Mouse (Mus musculus) megakaryocyte progenitor cell, adult 5-6 weeks (primary cell): ENCODE measurements around the gene Nicn1. TPM values are rescaled to one million over a fixed set of nuclear protein-coding genes. Genes with fewer than 3 reads are reported as not detected.
"Not testable (repeated sequence)": the region's sequence is repeated elsewhere in the genome, so short reads cannot be mapped to it uniquely, and the experiment has no call there.

Source experiments
- ATAC-seq: replicated peaks from 2 replicates; pipeline ENCODE4 v1.8.0; 2016; ENCODE audit warnings: mild to moderate bottlenecking, moderate TSS enrichment, inconsistent platforms; ENCODE audit not compliant: poor library complexity
- total RNA-seq, 2 experiments: library from RNA; stranded (forward) in 1 of 2; stranded (reverse) in 1 of 2; fragments of 157-497, 149-512 nt in 1 of 2; fragments of 200-1000 nt in 1 of 2; gene quantifications; 2 replicates each; pipeline versions ENCODE4 v1.2.3 to v1.2.4; 2015 to 2017

Gene Nicn1
- total RNA-seq (2015) (9.0 and 10.5 TPM in 2 replicates), total RNA-seq (2017) (3.2 and 4.7 TPM in 2 replicates)

DNA sequence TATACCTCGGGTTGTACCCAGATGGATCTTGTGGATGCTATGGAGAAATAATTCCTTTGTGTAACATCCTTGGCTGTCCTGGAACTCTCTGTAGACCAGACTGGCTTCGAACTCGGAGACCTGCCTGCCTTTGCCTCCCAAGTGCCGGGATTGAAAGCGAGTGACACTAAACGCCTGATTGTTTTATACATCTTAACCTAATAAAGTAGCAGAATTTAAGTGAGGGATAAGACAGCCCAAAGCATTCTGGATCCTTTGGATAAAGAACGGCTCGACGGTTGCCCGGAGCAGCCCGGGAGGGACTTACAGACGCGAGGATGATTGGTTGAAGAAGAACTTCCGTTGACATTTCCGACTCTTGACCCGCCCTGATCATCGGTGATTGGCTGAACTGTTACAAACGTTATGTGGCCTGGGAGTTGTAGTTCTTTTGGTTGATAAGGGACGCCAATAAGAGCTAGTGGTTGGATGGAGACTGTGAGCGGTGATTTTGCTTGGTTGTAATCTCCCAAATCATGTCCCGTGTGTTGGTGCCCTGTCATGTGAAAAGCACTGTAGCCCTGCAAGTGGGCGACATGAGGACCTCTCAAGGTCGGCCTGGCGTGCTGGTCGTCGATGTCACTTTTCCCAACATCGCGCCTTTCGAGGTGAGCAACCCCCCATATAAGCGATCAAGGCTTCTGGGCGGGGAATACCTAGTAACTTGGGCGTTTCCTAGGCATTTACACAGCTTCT, at the start of gene Nicn1:
Nicn1 (plus strand) TSS at position 414 of the 735 bp plus-strand sequence.
- ATAC-seq, result peak; percentile 100

DNA sequence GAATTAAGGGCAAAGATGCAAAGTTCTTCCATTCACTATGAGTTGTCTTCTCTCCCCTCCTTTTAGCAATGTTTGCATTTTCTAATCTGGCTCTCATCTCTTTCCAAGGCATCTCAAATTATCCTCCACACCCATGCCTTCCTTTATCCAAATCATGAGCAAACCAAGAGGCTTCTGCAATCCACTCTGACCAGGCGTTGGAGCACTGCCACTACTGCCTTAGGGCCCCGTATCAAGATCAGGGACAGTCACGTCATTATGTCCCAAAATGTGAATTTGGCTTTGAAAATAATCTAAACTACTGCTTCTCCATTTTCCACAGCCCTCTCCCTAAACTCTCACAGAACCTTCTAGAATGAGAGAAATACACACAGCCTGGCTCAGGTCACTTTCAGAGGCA, 45.7 kb upstream of the Nicn1 start:
- ATAC-seq, result peak; percentile 71

DNA sequence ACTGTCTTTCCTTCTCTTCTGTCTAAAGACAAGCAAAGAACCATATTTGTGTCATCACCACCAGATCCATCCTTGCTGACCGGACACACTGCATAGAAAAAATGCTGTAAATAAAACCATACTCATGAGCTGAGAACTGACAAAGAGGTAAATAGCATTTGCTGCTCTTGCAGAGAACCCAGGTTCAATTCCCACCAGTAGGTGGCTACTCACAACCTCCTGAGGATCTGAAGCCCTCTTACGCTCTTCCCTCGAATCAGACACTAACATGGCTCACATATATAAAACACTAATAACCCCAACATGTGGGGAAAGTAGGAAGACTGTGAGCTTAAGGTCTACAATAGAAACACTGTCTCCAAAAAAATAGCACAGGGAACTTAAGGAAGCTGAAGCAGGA, 45.2 kb upstream of the Nicn1 start:
- peak; percentile 52; the same call in 1 of the 2 replicates for ATAC-seq

DNA sequence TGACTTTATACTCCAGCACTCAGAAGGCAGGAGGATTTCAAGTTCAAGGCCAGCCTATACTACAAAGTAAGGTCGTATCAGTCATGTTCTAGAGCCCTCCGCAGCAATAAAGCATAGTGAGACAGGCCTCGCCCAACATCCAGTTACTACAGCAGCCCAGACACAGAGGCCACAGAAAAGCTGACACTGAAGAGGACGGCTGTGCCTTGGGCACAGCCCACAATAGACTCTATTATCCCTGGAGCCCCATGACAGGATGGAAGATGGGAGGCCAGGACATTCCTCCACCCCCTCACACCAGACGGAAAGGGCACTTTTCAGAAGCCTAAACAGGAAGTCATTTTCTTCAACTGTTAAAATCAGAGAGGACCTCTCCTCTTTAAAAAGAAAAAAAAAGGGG, 41.3 kb upstream of the Nicn1 start:
- no peak for ATAC-seq

DNA sequence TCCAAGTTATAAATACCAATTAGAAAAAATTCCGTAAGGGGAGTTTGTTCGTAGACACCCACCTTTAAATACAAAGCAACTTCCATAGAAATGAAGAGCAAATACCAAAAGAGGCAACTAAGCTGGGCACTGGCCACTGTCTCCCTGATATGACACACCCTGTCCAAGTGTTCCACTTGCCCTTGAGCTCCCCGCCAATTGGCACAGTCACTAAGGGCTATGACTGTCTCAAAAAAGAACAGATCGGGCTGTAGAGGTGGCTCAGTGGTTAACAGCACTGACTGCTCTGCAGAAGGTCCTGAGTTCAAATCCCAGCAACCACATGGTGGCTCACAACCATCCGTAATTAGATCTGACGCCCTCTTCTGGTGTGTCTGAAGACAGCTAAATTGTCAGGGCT, 38.4 kb upstream of the Nicn1 start:
- ATAC-seq, result no peak

DNA sequence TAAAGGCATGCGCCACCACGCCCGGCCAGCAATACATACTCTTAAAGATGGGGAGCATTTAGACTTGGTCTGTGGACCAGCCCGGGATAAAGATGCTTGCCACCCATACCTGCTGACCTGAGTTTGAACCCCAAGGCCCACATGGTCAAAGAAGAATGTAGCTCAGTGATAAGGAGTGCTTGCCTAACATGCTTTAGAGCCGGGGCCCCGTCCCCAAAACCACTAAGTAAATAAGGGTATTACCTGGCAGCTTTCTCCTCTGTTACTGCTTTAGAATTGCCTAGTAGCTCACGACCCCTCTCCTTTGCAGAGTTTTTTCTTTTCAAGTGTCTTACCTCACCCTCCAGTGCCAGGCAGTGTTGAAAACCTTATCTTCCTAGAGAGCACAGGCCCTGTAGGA, 37.5 kb upstream of the Nicn1 start:
- no peak for ATAC-seq

DNA sequence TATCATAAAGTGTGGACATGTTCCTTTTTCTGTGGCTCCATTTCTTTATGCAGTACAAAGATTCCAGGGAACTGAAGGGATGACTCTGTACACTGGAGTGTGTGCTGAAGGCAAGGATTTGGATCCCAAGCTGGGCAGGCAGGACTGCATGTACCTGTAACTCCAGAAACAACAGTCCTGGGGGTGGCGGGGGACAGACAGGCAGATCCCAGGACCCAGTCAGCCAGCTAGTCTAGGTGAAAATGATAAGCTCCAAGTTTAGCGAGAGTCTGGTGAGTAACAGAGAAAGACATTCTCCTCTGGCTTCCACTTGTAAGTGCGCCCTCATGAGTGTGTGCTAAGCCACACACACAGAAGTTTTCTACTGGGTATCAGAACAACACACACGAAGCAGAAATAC, 29.7 kb upstream of the Nicn1 start:
- no peak for ATAC-seq

DNA sequence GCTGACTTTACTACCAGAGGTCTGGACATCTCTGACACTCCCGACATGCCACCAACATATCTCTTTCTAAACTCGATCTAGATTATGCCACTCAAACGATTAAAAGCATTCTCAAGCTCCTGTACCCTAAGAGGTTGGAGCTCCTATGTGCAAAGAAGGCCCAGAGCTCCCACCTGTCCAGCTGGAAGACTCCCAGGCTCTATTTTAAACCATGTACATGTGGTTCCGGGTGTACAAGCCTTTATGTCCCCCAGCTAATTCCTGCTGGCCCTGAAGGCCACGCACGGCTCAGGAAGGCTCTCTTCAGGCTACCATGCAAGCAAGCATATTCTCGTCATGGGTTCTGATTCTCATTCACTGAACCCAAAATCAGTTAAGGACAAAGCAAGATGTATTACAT, 28.4 kb upstream of the Nicn1 start:
- ATAC-seq, result no peak

DNA sequence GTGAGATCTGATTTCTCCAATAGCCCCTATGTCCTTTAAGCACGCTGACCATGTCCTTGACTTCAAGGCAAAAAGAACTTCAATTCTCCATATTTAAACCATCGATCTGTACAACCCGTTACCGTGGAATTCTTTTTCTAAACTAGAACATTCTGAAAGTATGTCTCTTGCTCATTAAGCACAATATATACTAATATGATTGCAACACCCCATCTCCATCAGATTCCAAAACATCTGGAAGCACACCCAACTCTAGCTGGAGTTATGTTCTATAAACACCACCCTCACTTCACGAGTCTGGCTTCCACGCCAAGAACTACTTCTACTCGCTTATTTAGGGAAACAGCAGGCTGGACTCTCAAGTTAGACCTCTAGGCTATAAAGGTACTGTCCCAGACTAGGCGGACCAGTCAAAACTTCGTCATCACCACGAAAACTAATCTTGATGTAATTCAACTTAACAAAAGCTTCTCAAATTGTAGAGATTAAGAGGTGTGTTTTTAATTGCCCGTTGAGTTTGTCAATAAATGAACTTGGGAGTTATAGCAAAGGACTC, 27.7 kb upstream of the Nicn1 start:
- ATAC-seq, result no peak

DNA sequence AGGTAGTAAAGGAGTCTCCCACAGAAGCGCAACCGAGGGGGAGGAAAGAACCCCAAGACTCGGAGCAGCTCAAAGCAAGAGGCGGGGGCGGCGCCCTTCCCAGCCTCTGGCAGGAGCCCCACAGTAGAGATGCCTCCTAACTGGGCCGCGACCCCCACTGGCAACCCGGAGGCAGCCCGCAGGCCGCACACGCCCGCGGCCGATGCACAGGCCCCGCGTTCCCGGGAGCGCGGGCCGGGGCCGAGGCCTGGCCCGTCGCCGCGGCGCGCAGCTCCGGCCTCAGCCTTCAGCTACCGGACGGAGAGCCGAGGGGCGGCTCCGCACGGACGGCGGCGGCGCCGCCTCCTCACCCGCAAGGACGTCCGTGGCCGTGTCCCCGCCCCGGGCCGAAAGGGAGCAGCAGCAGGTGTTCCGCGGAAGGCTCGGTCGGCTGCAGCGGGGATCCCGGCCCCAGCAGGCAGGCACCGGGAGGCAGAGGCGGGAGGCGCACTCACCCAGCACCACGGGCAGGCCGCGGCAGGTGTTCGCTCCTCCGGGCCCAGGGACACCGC, 27.0 kb upstream of the Nicn1 start:
- ATAC-seq, result peak; percentile 5

DNA sequence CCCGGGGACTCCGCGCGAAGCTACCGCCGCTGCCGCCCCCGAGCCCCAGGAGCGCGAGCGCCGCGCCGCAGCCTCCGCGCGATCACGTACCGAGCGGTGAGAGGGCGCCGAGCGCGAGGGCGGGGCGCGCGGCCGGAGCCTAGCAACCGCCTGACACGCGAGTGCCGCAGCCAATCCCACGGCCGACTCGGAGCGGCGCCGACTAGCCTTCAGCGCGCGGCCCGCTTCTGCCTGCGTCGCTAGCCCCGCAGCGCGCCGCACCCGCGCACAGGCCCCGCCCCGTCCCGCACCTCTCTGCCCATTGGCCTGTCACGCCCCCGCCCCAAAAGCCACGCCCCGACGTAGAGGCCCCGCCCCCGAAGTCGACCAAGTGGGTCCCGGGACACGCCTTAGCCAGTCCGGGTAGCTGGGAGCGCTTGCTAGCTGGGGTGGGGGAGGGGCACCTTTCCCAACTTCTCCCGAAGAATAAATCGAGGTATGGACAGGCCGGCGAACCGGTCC, 26.5 kb upstream of the Nicn1 start, which contains the start of gene Dag1:
Dag1 (minus strand) TSS at position 269 of the 501 bp plus-strand sequence.
- peak; percentile 93 for ATAC-seq

DNA sequence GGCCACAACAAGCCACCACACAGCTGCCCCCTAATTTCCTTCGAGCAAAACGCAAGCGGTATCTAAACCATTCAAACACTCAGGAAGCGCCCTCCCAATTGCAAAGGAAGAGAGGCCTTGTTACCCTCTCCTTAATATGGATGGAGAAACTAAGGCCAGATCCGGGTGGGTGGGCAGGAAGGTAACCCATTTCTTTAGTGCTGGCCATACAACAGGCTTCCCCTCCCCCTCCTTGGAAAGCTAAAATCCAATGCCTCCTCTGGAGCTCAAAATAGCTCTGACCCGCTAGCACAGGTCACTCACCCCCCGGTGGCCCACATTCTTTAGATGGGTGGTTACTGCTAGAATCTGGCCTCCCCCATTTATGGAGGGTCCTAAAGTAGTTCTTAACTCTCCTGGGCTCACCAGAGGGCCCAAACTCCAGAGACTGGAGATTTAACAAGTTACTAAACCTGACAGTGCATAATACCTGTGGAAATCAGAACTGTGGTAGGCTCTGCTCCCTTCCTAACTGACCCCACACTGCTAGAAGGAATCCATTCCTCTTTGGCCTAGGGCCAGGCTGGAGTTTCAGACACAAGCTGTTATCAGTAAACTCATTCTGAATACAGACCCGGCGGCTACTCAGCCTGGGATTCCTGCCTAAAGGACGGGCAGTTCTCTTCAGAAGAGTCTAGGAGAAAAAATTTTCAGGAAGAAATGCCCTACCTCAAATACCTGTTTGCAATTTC, 25.9 kb upstream of the Nicn1 start:
- peak; percentile 6 for ATAC-seq

DNA sequence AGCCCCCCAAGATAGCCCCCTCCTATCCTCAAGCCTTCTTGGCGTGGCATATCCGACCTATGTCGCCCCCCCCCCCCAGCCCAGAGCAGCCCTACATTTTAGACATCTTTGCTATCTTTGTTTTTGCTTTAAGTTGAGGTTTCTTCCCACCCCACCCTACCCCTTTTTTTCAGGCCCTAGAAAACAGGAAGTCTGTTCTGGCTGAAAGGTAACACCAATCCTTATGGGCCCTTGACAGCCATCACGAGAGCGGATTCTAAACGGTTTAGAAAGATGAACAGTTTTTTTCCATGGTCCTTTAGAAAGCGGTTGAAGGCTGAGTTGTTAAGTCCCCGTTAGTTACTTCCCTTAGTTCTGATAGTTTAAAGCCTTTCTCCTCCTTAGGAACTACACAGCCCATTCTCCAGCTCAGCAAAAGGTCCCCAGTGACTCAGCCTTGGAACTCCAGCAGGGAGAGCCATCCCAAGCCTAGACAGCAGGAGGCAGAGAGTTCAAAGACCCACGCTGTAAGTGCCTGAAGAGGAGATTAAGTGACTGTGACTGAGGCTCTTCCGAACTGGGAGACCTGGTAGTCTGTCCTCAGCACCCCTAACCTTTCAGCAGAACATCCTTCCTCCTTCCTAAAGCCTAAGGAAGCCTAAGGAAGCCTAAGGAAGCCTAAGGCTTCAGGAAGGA, 23.8 kb upstream of the Nicn1 start:
- no peak for ATAC-seq

DNA sequence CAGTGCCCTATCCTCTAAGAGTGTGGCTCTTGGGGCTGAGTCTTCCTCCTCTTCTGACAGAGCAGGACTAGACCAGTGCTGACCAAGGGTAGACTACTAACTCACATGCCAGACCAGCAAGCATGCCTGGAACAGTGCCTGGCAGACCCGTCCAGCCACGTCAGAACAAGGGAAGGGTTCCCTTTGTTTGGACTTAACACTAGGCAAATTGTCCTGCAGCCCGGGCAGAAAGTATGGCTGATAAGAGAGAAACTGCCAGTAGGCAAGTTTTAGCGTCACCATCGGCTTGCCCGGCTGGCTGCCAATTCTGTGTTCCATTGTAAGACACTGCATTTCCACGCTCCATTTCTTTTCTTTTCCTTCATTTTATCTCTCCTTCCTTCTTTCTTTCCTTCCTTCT, 22.5 kb upstream of the Nicn1 start:
- ATAC-seq, result no peak

DNA sequence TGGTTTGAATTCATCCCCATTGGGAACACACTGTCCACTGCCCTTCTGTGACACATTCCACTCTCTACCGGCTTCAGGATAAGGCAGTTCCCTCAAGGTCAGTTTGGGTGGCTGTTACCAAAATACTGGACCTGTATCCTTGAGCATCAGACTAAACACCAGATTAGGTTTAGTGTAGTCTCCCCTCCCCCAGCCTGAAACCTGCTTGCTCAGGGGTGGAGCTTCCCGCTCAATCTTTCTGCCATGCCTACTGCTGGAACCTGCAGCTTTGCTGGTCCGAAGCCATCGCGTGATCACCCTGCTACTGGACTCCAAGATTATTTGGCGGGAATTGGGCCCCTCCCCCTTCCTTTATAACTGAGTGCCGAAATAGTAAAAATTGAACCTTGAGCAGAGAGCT, 21.5 kb upstream of the Nicn1 start:
- ATAC-seq, result not testable (repeated sequence)

DNA sequence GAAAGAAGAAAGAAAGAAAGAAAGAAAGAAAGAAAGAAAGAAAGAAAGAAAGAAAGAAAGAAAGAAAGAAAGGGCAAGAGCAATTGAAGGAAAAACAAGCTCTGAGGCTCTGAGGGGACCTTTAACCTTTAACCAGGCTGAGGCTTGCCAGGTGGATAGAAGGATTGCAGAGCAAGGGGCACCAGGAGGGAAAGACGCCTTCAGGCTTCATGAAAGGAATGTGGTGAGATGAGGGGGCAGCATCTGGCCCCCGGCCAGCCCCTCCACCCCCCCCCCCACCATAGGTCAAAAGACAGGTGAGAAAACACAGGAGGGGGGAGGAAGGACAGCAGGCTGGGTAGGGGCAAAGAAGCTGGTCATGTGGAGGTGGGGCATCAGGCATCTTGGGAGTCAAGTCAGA, 18.3 kb upstream of the Nicn1 start:
- ATAC-seq, result no peak

DNA sequence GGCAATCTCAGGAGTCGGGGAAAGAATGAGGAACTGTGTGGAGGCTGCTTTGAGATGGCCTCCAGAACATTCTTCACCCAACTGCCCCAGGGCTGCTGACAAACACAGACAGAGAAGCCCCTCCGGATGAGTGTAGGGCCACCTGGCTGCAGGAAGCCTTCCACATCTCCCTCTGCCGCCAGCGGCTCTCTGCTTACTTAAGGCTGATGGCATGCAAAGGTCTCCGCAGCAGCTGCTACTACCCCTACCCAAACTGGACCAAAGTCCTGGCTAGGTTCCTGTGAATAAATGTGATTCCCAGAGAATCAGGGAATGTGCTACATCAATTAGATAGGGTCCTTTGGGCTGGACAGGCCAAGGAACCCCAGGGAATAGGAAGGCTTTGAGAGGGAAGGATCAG, 17.5 kb upstream of the Nicn1 start:
- ATAC-seq, result no peak

DNA sequence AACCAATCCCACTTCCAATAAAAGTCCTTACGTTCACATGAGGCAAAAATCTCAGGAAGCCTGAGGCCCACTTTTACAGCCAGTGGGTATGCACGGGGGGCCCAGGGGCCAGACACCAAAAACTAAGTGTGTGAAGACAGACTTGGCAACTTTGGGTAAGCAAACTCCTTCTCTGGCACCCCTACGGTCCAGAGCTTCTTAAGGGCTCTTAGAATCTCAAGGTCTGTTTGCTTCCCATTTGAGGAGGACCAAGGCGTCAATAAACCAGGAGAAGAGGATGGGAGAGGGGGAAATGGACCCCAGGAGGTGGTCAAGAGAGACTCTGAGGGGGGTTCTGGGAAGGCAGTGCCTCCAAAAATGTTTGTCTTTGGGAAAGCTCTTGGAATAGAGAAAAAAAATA, 16.7 kb upstream of the Nicn1 start:
- no peak for ATAC-seq

DNA sequence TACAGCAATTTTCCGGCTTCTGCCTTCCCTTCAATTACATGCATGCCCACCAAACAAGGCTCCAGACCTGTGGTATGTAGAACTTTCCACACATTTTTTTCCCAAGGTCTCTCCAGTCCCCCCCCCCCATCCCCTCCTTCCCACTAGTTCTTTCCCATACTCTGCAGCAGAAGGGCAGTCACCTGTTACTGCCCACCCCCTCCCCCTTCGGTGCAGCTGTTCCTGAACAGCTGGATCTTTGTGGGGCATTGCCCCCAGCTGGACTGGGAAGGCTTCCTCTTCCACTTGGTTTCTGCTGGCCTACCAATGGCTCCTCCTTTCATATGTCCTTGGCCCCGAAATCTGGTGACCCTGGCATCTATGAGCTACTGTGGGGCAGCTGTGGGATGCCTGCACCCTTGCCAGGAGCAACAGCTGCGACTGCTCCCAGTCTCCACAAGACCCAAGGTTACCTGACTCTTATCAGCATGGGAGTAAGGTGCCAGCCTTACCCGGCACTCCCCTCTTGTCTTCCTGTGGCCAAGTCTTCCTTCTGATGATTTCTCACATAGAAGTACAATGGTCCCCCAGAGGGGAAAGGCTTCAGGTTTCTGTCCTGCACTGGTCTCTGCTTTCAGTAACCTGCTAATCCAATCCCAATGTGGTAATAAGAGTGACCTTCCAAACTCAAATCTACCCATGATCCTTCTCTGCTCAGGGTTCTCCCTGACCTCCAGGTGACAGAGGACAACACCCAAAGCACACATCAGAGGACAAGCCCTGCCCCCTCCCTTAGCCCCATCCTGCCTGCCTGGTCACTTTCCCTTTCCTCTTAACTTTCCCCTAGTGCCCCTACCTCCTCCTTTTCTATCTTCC, 15.5 kb upstream of the Nicn1 start:
- no peak for ATAC-seq

DNA sequence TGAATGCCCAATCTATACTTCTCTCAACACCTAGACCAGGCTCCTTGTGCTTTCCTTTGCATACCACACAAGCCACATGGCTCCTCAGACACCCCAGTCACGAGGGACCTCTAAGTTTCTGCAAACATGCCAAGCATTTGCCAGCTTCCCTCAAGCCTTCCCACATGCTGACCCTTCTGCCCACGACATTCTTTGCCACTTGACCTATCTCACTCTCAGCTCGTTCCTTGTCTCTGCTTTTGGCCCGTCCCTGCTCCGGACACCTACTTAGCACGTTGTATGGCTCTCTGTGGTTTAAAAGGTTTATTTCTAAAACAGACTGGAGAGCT, 14.9 kb upstream of the Nicn1 start:
- ATAC-seq, result no peak
